Mouse (Mus musculus) hindbrain, embryonic 16.5 days (tissue): Measurements from ENCODE around the gene Shisal2a. TPM values are rescaled to one million over a fixed set of nuclear protein-coding genes. Genes with fewer than 3 reads are reported as not detected.

ENCODE experiments used
- ATAC-seq: fragments of 200-750 bp; cut with Nextera tagmentation; 2 replicates; pipeline ENCODE4 v1.8.0; 2017; ENCODE audit warnings: moderate TSS enrichment, moderate library complexity
- H3K27ac ChIP-seq: fragments of 300-500 bp; sonication (generic); 2 replicates; pipeline ENCODE4 v1.5.1; 2014; ENCODE audit warnings: low read depth, mild to moderate bottlenecking, control low read depth, low read length, moderate library complexity
- H3K27me3 ChIP-seq: fragments of 300-500 bp; sonication (generic); replicated peaks from 2 replicates; pipeline ENCODE4 v1.6.1; 2014; ENCODE audit warnings: low read length; ENCODE audit not compliant: control insufficient read depth, insufficient read depth
- H3K36me3 ChIP-seq: fragments of 300-500 bp; sonication (generic); 2 replicates; pipeline ENCODE4 v1.6.1; 2014; ENCODE audit warnings: mild to moderate bottlenecking, low read length, moderate library complexity, mixed read lengths; ENCODE audit not compliant: control insufficient read depth, insufficient read depth
- H3K4me1 ChIP-seq: fragments of 300-500 bp; sonication (generic); 2 replicates; pipeline ENCODE4 v1.6.1; 2014; ENCODE audit warnings: low read depth, low read length; ENCODE audit not compliant: control insufficient read depth, insufficient read depth
- H3K4me2 ChIP-seq: fragments of 300-500 bp; sonication (generic); 2 replicates; pipeline ENCODE4 v1.6.1; 2014; ENCODE audit warnings: mild to moderate bottlenecking, low read length, control low read depth, moderate library complexity
- H3K4me3 ChIP-seq: fragments of 300-500 bp; sonication (generic); 2 replicates; pipeline ENCODE4 v1.5.1; 2014; ENCODE audit warnings: mild to moderate bottlenecking, low read length, control low read depth, moderate library complexity
- H3K9ac ChIP-seq: fragments of 300-500 bp; sonication (generic); 2 replicates; pipeline ENCODE4 v1.6.1; 2014; ENCODE audit warnings: low read depth, mild to moderate bottlenecking, control low read depth, low read length, moderate library complexity
- H3K9me3 ChIP-seq: fragments of 300-500 bp; sonication (generic); 2 replicates; pipeline ENCODE4 v1.6.1; 2014; ENCODE audit warnings: mild to moderate bottlenecking, low read length, moderate library complexity; ENCODE audit not compliant: control insufficient read depth
- WGBS: fragments of 180-500 bp; shearing (Covaris S2); extraction: QIAGEN DNeasy Blood & Tissue Kit; methylation state at CpG from one replicate; pipeline ENCODE4 v1.1.7; 2014; 5-methylcytosine and 5-hydroxymethylcytosine counted together
- polyA plus RNA-seq: library from polyadenylated mRNA; unstranded; fragments of >200 nt; fragmentation: Nextera tagmentation; extraction: Ambion mirVana; gene quantifications from 2 replicates; pipeline ENCODE4 v1.2.1, GENCODE M21; 2015

Gene Shisal2a
- 4.5 and 5.7 TPM in 2 replicates for polyA plus RNA-seq

DNA sequence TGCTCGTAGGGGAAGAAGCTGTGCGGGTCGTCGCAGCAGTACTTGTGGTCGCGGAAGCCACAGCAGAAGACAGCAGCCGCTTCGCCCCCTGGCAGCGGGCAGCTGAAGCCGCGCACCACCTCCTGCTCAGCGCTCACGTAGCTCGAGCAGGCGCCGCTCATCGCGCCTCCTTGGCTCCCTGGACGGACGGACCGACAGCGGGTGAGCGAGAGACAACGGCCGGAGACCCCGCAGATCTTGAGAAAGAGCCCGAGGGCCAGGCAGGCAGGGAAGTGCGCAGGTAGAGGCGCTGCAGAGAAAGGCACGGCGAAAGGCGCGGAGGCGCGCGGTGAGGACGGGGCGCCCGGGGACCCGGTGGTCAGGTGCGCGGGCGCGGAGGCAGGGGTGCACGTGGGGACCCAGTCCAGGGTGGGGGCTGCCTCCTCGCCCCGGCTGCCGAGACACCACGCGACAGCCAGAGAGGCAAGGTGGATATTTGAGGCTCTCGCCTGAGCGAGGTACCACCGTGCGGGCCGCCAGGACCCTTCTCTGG is at the start of gene Shisal2a:
Gene Shisal2a (minus strand): TSS at position 167 of the 532 bp plus-strand sequence.
- 2% methylated on average over 50 of the region's 55 CpGs for WGBS
- ATAC-seq: peak; percentile 63
- no peak within 1 kb of the TSS for H3K27ac ChIP-seq

DNA sequence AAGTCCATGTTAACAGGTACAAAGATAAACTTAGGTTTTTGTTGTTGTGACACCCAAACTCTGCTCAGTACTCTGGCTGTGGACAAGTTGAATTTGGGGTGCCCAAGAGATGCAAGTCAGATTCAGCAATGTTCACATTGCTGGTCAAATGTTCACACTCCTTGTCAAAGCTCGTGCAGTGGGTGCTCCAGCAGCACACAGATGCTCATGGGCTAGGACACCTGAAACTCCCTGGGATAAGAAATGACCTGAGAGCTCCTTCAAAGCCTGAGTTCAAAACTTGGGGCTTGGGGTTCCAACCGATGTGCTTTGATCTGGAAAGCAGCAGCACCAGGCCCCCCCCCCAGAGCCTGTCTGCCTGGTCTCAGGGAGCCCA is 48.4 kb upstream of the Shisal2a start:
- Histone ChIP-seq H3K4me1 (peaks cover 9% of the 10 kb centered on the region; the same call in 1 of the 2 replicates), H3K36me3 (no peaks in the 10 kb centered on the region), H3K27me3 (no peaks in the 10 kb centered on the region), H3K9ac (no peak overlapping the region), H3K4me3 (no peak overlapping the region), H3K9me3 (no peaks in the 10 kb centered on the region), H3K27ac (peak overlapping the region; percentile 29; the same call in 1 of the 2 replicates), H3K4me2 (no peak overlapping the region)
- ATAC-seq: no peak
- WGBS: 30% methylated on average over 2 of the region's 2 CpGs

More for the DNA sequence above, at the start of gene Shisal2a:
- H3K27me3 ChIP-seq: peaks cover 4% of the 10 kb centered on the region; the same call in 1 of the 2 replicates
- H3K9ac ChIP-seq: peak within 1 kb of the TSS; percentile 76
- no peaks in the 10 kb centered on the region for H3K36me3 ChIP-seq
- peak within 1 kb of the TSS; percentile 46 for H3K4me3 ChIP-seq
- H3K9me3 ChIP-seq: no peaks in the 10 kb centered on the region
- H3K4me2 ChIP-seq: peak within 1 kb of the TSS; percentile 77
- peaks cover 11% of the 10 kb centered on the region for H3K4me1 ChIP-seq

DNA sequence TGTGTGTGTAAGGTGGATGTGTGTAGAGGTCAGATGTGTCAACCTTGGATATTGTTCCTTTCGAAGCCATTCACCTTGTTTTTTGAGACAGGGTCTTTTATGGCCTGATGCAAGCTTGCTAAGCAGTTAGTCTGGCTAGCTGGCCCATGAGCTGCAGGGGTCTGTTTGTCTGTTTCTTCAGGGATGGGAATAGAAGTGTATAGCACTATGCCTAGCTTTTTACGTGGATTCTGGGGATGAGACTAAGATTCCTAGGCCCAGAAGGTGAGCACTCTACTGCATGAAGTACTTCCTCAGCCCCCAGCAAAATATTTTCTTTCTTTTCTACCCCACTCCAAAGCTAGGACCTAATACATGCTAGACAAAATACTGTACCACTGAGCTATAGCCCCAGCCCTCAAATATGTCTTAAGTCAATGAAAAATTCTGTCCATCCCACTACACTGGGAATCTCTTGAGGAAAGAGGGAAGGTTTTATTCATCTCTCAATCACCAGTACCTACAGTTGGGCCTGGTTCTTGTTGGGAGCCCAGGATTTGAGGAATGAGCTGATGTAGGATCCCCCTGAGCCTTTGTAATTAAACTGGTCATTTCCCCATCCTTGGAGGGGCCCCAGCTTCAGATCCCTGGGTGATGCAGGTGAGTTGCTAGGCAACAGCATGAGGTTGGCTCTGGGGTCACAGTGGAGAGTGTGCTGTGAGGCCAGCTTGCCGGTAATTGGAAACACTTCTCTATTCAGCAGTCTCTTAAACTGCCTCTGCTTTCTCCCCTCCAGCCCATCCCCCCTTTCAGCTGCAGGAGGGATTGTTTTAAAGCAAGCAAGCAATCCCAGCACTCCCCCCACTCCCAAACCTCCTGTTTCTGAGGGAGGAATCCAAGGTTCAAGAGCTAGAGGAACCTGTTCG is 47.8 kb upstream of the Shisal2a start:
- no peaks in the 10 kb centered on the region for H3K36me3 ChIP-seq
- H3K4me1 ChIP-seq: peaks cover 9% of the 10 kb centered on the region; the same call in 1 of the 2 replicates
- no peak overlapping the region for H3K4me3 ChIP-seq
- no peaks in the 10 kb centered on the region for H3K27me3 ChIP-seq
- WGBS: 28% methylated on average over 4 of the region's 4 CpGs
- no peak overlapping the region for H3K4me2 ChIP-seq
- no peaks in the 10 kb centered on the region for H3K9me3 ChIP-seq
- H3K27ac ChIP-seq: peak overlapping the region; percentile 29; the same call in 1 of the 2 replicates
- ATAC-seq: peak; percentile 87
- H3K9ac ChIP-seq: no peak overlapping the region

DNA sequence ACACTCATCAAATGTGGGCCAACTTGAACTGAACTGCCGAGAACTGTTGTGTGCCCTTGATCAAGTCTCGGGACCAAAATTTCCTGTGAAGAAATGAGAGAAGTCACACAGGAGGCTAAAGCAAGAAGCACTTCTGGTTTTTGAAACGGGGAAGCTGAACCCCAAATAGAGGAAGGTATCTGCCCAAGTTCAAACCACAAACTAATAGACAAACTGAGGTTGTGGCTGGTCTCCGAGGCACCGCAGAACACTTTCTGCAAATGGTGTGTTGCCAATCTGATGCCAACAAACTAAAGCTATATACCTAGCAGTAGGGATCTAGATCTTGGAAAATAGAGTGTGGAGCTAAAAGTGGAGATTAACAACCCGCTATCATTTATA is 45.2 kb upstream of the Shisal2a start:
- Histone ChIP-seq H3K9ac (no peak overlapping the region), H3K36me3 (no peaks in the 10 kb centered on the region), H3K27ac (no peak overlapping the region), H3K27me3 (no peaks in the 10 kb centered on the region), H3K4me1 (peaks cover 9% of the 10 kb centered on the region; the same call in 1 of the 2 replicates), H3K9me3 (no peaks in the 10 kb centered on the region), H3K4me3 (no peak overlapping the region), H3K4me2 (no peak overlapping the region)
- ATAC-seq: no peak
- WGBS: 90% methylated on average over 6 of the region's 6 CpGs

DNA sequence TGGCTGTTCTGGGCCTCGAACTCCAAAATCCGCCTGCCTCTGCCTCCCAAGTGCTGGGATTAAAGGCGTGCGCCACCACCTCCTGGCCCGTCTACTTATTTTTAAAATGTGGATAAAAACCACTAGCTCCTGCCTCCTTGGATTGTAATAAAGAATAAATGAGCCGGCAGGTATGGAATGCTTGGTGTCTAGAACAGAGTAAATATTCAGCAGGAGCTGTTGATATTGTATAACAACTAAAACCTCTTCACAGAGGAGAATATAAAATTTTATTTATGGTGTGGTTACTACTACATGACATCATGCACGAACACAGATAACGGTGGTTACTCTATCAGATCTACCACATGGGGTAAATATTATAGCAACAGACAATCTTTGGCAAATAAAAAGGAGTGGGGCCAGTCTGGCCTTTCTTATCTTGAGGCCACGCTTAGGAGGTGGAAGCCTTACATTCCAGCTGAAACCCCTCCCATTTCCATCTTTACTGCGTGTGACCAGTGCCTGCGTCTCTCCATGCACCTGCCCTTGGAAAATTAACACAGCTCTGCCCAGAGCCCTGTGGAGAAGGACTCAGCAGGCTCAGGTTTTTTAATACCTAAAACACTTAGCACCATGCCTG is 44.7 kb upstream of the Shisal2a start:
- no peaks in the 10 kb centered on the region for H3K9me3 ChIP-seq
- 85% methylated on average over 11 of the region's 11 CpGs for WGBS
- H3K27ac ChIP-seq: no peak overlapping the region
- H3K4me2 ChIP-seq: no peak overlapping the region
- H3K27me3 ChIP-seq: no peaks in the 10 kb centered on the region
- no peak overlapping the region for H3K4me3 ChIP-seq
- peaks cover 9% of the 10 kb centered on the region; the same call in 1 of the 2 replicates for H3K4me1 ChIP-seq
- ATAC-seq: no peak
- H3K9ac ChIP-seq: no peak overlapping the region
- no peaks in the 10 kb centered on the region for H3K36me3 ChIP-seq

DNA sequence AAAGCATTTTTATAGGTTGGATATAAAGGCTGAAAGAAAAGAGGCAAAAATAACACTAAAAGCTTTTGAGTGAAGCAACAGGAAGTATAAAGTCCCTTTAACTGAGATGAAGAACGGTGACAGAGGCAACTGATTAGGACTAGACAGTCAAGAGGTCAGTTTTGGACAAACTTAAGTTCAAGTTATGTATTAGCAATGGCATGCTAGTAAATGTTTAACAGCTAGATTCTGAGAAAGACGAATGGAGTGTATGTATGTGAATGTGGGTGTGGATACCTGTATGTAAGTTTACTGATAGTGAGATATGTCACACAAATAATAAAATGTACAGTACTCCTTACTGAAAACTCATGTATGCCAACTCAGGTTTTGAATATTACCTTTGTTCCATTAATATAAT is 41.4 kb upstream of the Shisal2a start:
- no peaks in the 10 kb centered on the region for H3K4me1 ChIP-seq
- WGBS: 84% methylated on average over 2 of the region's 2 CpGs
- no peak for ATAC-seq
- H3K9me3 ChIP-seq: no peaks in the 10 kb centered on the region
- no peak overlapping the region for H3K4me2 ChIP-seq
- H3K27ac ChIP-seq: no peak overlapping the region
- no peak overlapping the region for H3K9ac ChIP-seq
- H3K27me3 ChIP-seq: no peaks in the 10 kb centered on the region
- no peak overlapping the region for H3K4me3 ChIP-seq
- no peaks in the 10 kb centered on the region for H3K36me3 ChIP-seq

DNA sequence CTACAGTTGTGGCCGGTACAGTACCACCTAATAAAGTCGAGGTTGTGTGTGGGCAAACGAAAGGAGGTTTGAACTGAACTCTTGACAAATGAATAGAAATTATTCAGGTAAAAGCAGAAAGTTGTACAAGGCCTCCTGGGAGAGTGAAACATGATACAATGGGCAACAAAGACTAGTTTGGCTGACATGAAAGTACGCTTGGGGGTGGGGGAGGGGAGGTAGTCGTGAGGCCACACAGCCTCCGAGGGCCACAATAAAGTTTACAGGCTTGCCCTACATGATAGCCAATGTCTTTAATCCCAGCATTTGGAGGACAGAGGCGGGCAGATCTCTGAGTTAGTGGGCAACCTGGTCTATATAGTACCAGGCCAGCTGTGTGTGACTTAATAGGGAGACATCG is 24.5 kb upstream of the Shisal2a start:
- no peaks in the 10 kb centered on the region for H3K9me3 ChIP-seq
- peaks cover 14% of the 10 kb centered on the region for H3K4me1 ChIP-seq
- H3K27me3 ChIP-seq: no peaks in the 10 kb centered on the region
- H3K9ac ChIP-seq: no peak overlapping the region
- ATAC-seq: no peak
- H3K36me3 ChIP-seq: no peaks in the 10 kb centered on the region
- no peak overlapping the region for H3K27ac ChIP-seq
- 39% methylated on average over 8 of the region's 8 CpGs for WGBS
- H3K4me3 ChIP-seq: no peak overlapping the region
- no peak overlapping the region for H3K4me2 ChIP-seq

DNA sequence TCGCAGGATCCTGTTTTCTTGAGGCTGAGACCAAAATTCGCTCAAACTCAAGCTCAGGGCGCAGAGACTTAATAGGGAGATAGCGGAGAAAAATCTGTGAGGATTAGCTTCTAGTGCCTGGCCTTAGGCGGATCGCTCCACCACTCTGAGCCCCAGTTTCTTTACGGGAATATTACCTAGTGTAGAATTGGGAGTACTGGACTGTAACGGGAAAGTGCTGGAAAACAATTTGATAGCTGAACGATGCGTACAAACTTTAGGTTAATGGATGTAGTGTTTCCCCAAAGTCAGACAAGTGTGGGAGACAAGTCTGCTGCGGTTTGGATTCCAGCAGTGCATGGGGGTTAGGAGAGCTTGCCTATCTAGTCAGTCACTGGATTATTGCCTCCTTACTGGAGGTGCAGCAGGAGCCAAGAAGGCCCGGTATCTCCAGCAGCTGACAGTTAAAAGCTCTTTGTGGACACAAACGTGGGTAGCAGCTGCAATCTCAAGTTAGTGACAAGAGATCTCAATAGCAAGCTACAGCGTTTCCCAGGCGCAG is 23.8 kb upstream of the Shisal2a start, which contains the start of gene Gpx7:
Gene Gpx7 (minus strand): TSS at position 101 of the 541 bp plus-strand sequence.
- Histone ChIP-seq H3K9ac (peak within 1 kb of the TSS; percentile 78), H3K4me2 (peak within 1 kb of the TSS; percentile 92), H3K36me3 (no peaks in the 10 kb centered on the region), H3K27ac (peak within 1 kb of the TSS; percentile 44), H3K4me1 (peaks cover 14% of the 10 kb centered on the region), H3K9me3 (no peaks in the 10 kb centered on the region), H3K27me3 (no peaks in the 10 kb centered on the region), H3K4me3 (peak within 1 kb of the TSS; percentile 52)
- 6% methylated on average over 15 of the region's 15 CpGs for WGBS
- ATAC-seq: no peak
